Mouse (Mus musculus) G1E (cell line): ENCODE results near the gene Fat3. TPM values are rescaled to one million over a fixed set of nuclear protein-coding genes. Genes with fewer than 3 reads are reported as not detected.

Experiments
- ATAC-seq: 2 replicates; pipeline ENCODE4 v1.8.0; 2016; ENCODE audit warnings: mild to moderate bottlenecking; ENCODE audit not compliant: insufficient number of reproducible peaks, poor library complexity, low FRiP score, severe bottlenecking; ENCODE audit errors: extremely low read depth
- DNase-seq: peaks from one replicate; pipeline ENCODE4 v3.0.0; 2012; ENCODE audit warnings: low spot score
- H3K27me3 ChIP-seq: 2 replicates; pipeline ENCODE4 v1.6.1; 2012; ENCODE audit warnings: mild to moderate bottlenecking, low read length, inconsistent platforms; ENCODE audit not compliant: insufficient read depth
- H3K36me3 ChIP-seq: replicated peaks from 2 replicates; pipeline ENCODE3; 2012; ENCODE audit warnings: mild to moderate bottlenecking, inconsistent platforms
- H3K4me1 ChIP-seq: 2 replicates; pipeline ENCODE4 v1.6.1; 2012; ENCODE audit warnings: low read depth, low read length, inconsistent platforms, mixed read lengths; ENCODE audit not compliant: insufficient read depth
- H3K4me3 ChIP-seq: 2 replicates; pipeline ENCODE4 v1.5.1; 2012; ENCODE audit warnings: low read depth, mild to moderate bottlenecking, inconsistent platforms, low read length, moderate library complexity, mixed read lengths
- H3K9me3 ChIP-seq: replicated peaks from 2 replicates; pipeline ENCODE4 v1.6.1; 2012; ENCODE audit warnings: inconsistent platforms
- CTCF ChIP-seq: IDR thresholded peaks from 2 replicates; pipeline ENCODE4 v1.5.1; 2012; ENCODE audit warnings: low read depth, low read length, inconsistent platforms, mixed read lengths
- GATA1 ChIP-seq: IDR thresholded peaks from 2 replicates; pipeline ENCODE4 v1.6.1; 2012; ENCODE audit warnings: borderline replicate concordance, low read length, inconsistent platforms, mixed read lengths
- GATA2 ChIP-seq: IDR thresholded peaks from 2 replicates; pipeline ENCODE4 v1.6.1; 2012; ENCODE audit warnings: low read depth, low read length, inconsistent platforms, borderline replicate concordance
- POLR2AphosphoS5 ChIP-seq: IDR thresholded peaks from 2 replicates; pipeline ENCODE4 v1.6.1; 2012; ENCODE audit warnings: low read depth, low read length, inconsistent platforms; ENCODE audit not compliant: insufficient replicate concordance
- TAL1 ChIP-seq: conservative IDR thresholded peaks from 2 replicates; pipeline ENCODE4 v1.6.1; 2012; ENCODE audit warnings: low read depth, low read length, inconsistent platforms, mixed read lengths
- polyA plus RNA-seq: library from polyadenylated mRNA; stranded (reverse); fragments of >175 nt; gene quantifications from 2 replicates; pipeline ENCODE4 v1.2.3, GENCODE M21; 2012
- total RNA-seq, 2 experiments: library from RNA; stranded (forward) in 1 of 2; stranded (reverse) in 1 of 2; fragments of 200-1000 nt in 1 of 2; fragments of >200 nt in 1 of 2; fragmentation: Nextera tagmentation in 1 of 2; gene quantifications; 2 replicates each; pipeline ENCODE4 v1.2.3; 2014 to 2017

The Fat3 gene
- total RNA-seq (2014; fragmentation: Nextera tagmentation) (not detected in 2 replicates), total RNA-seq (2017) (0.11 and 0.17 TPM in 2 replicates), polyA plus RNA-seq (not detected in 2 replicates)

GRCm38 (mm10) chr9:16501186-16501711 is at the start of gene Fat3:
Fat3 (minus strand) TSS chr9:16501285.
- Histone ChIP-seq H3K4me1 (no peaks in the 10 kb centered on the region), H3K4me3 (no peak within 1 kb of the TSS), H3K27me3 (peaks cover 4% of the 10 kb centered on the region; the same call in 1 of the 2 replicates), H3K36me3 (no peaks in the 10 kb centered on the region), H3K9me3 (peaks cover 14% of the 10 kb centered on the region)
- TF ChIP-seq POLR2AphosphoS5 (no peak), CTCF (no peak), GATA1 (no peak), TAL1 (no peak), GATA2 (no peak)
- DNase-seq (no peak), ATAC-seq (no peak)

- ATAC-seq = no peak
- H3K4me1 ChIP-seq = no peaks in the 10 kb centered on the region
Observed at GRCm38 (mm10) chr9:16532884-16533283, 31.8 kb upstream of the Fat3 start.

GRCm38 (mm10) chr9:16517543-16517942 is 16.5 kb upstream of the Fat3 start:
- H3K36me3 ChIP-seq = no peaks in the 10 kb centered on the region
- DNase-seq (no peak), ATAC-seq (no peak)
- H3K4me3 ChIP-seq = no peak overlapping the region
- no peaks in the 10 kb centered on the region for H3K4me1 ChIP-seq
- no peaks in the 10 kb centered on the region for H3K27me3 ChIP-seq
- H3K9me3 ChIP-seq = no peaks in the 10 kb centered on the region
- TF ChIP-seq TAL1 (no peak), CTCF (no peak), GATA1 (no peak)

More at GRCm38 (mm10) chr9:16532884-16533283, 31.8 kb upstream of the Fat3 start:
- Histone ChIP-seq H3K9me3 (no peaks in the 10 kb centered on the region), H3K4me3 (no peak overlapping the region), H3K27me3 (no peaks in the 10 kb centered on the region), H3K36me3 (no peaks in the 10 kb centered on the region)
- no peak for DNase-seq
- no peak for TF ChIP-seq GATA2
- no peak for TF ChIP-seq CTCF
- no peak for TF ChIP-seq GATA1
- TF ChIP-seq TAL1 = no peak
- TF ChIP-seq POLR2AphosphoS5 = no peak

GRCm38 (mm10) chr9:16512005-16512404 is 10.9 kb upstream of the Fat3 start:
- H3K9me3 ChIP-seq = no peaks in the 10 kb centered on the region
- ATAC-seq (no peak), DNase-seq (no peak)
- no peaks in the 10 kb centered on the region for H3K27me3 ChIP-seq
- no peak for TF ChIP-seq GATA2
- no peak for TF ChIP-seq GATA1
- no peak overlapping the region for H3K4me3 ChIP-seq
- no peaks in the 10 kb centered on the region for H3K36me3 ChIP-seq
- H3K4me1 ChIP-seq = no peaks in the 10 kb centered on the region

- Histone ChIP-seq H3K27me3 (peaks cover 4% of the 10 kb centered on the region; the same call in 1 of the 2 replicates), H3K4me1 (no peaks in the 10 kb centered on the region), H3K9me3 (peaks cover 14% of the 10 kb centered on the region), H3K4me3 (no peak overlapping the region), H3K36me3 (no peaks in the 10 kb centered on the region)
- ATAC-seq (no peak), DNase-seq (no peak)
- TF ChIP-seq POLR2AphosphoS5 (no peak), GATA2 (no peak)
Observed at GRCm38 (mm10) chr9:16503776-16504175, 2.7 kb upstream of the Fat3 start.

GRCm38 (mm10) chr9:16502673-16503343 is 1.7 kb upstream of the Fat3 start:
- no peak for ATAC-seq
- TF ChIP-seq CTCF = no peak
- no peak for TF ChIP-seq POLR2AphosphoS5
- no peak for TF ChIP-seq GATA2
- TF ChIP-seq GATA1 = no peak
- TF ChIP-seq TAL1 = no peak
- peaks cover 14% of the 10 kb centered on the region for H3K9me3 ChIP-seq
- H3K4me3 ChIP-seq = no peak overlapping the region
- H3K27me3 ChIP-seq = peaks cover 4% of the 10 kb centered on the region; the same call in 1 of the 2 replicates
- DNase-seq = no peak
- H3K36me3 ChIP-seq = no peaks in the 10 kb centered on the region
- H3K4me1 ChIP-seq = no peaks in the 10 kb centered on the region
